In genomic region chr8:85517336-85517735, GRCm38 (mm10) we compare ENCODE assay signal across 18 mouse cellular contexts. TPM values are rescaled to one million over a fixed set of nuclear protein-coding genes. Genes with fewer than 3 reads are reported as not detected.
DNase-seq lines count a peak whose midpoint lies in the region.
"Had no signal": no experiment of that assay in that cellular context is flagged by ENCODE, and none has a peak within 500 bp of the region (broad histone marks: within the 10 kb centered on the region; RNA-seq: fewer than 3 reads in every experiment).

No protein-coding gene starts in this region.

- no peak overlapping the region for H3K27ac ChIP-seq in hindbrain, embryonic 10.5 days
- H3K27ac ChIP-seq: embryonic facial prominence, embryonic 13.5 days; heart, adult 2 months; hindbrain, postnatal 0 days had no signal

- peak; percentile 46 for DNase-seq in gastrocnemius, postnatal 25 days
- DNase-seq in gastrocnemius, postnatal 10 days: no peak
- peak; percentile 58 to 80 for DNase-seq in left cerebral cortex, adult 18-20 months (ENCODE audit: low spot score in 2 of 2)
- DNase-seq in left cerebral cortex, postnatal 4 days: no peak
- DNase-seq in left cerebral cortex, postnatal 36 days (ENCODE audit: low spot score in 2 of 2): peak; percentile 68 to 69
- no peak for DNase-seq in thymus, postnatal 14 days
- DNase-seq in hindbrain, embryonic 10.5 days (ENCODE audit: low spot score): no peak
- DNase-seq: adrenal gland, postnatal 10 days; B cell, adult 2 months; cerebellum, adult 8-10 months; kidney, adult 2 months; kidney, postnatal 14 days; liver; liver, postnatal 0 days; thymus, adult 18-20 months had no signal

- H3K9me3 ChIP-seq in hindbrain, embryonic 10.5 days: no peaks in the 10 kb centered on the region
- H3K9me3 ChIP-seq: embryonic facial prominence, embryonic 13.5 days had no signal

- intact Hi-C loops in left cerebral cortex, postnatal 4 days (cut with DNase I): no loop called here
- intact Hi-C loops in left cerebral cortex, postnatal 36 days (cut with DNase I): loop anchor here (2.0 kb wide), 1 partner anchor 25 kb away; the partner anchor contains the start of gene Gpt2

- H3K4me3 ChIP-seq in hindbrain, embryonic 10.5 days: no peak overlapping the region
- H3K4me3 ChIP-seq: embryonic facial prominence, embryonic 13.5 days; heart, adult 2 months had no signal

- no peaks in the 10 kb centered on the region for H3K27me3 ChIP-seq in hindbrain, embryonic 10.5 days (ENCODE audit: insufficient read depth, poor library complexity, severe bottlenecking)
- H3K27me3 ChIP-seq: embryonic facial prominence, embryonic 13.5 days had no signal

- H3K4me1 ChIP-seq in hindbrain, embryonic 10.5 days (replicated peaks): 0 out of 2 replicates have a peak, but pooled peaks cover 2% of the 10 kb centered on the region

- 77% methylated on average over 4 of the region's 4 CpGs for WGBS in hindbrain, embryonic 10.5 days

- peaks cover 84% of the 10 kb centered on the region for H3K36me3 ChIP-seq in hindbrain, embryonic 10.5 days

RNA-seq across cellular contexts. Expression of gene Gpt2, which starts 25.0 kb away (rescaled TPM):
- 100 to 1,000 TPM; 153 to 217 TPM for total RNA-seq in gastrocnemius, postnatal 25 days (2021)
- total RNA-seq in gastrocnemius, postnatal 10 days (2021): 10 to 100 TPM; 51.8 to 58.5 TPM
- 10 to 100 TPM; 52.6 to 58.0 TPM for total RNA-seq in left cerebral cortex, adult 18-20 months (2021)
- total RNA-seq in left cerebral cortex, postnatal 4 days (2021): 10 to 100 TPM; 40.0 to 40.9 TPM
- 10 to 100 TPM; 56.3 to 60.1 TPM for total RNA-seq in left cerebral cortex, postnatal 36 days (2021)
- polyA plus RNA-seq in hindbrain, embryonic 10.5 days (2016; fragmentation: Nextera tagmentation; extraction: Ambion mirVana): 32.2 and 35.3 TPM in 2 replicates

RNA-seq across cellular contexts. Expression of gene Dnaja2, which starts 37.8 kb away (rescaled TPM):
- 100 to 1,000 TPM; 170 to 181 TPM for total RNA-seq in gastrocnemius, postnatal 25 days (2021)
- 100 to 1,000 TPM; 168 to 183 TPM for total RNA-seq in gastrocnemius, postnatal 10 days (2021)
- 100 to 1,000 TPM; 208 to 220 TPM for total RNA-seq in left cerebral cortex, adult 18-20 months (2021)
- 100 to 1,000 TPM; 158 to 169 TPM for total RNA-seq in left cerebral cortex, postnatal 4 days (2021)
- 100 to 1,000 TPM; 179 to 197 TPM for total RNA-seq in left cerebral cortex, postnatal 36 days (2021)
- polyA plus RNA-seq in hindbrain, embryonic 10.5 days (2016; fragmentation: Nextera tagmentation; extraction: Ambion mirVana): 173 and 194 TPM in 2 replicates

Comparison
In these comparisons a context has a peak if more than half of its experiments do, and no peak if none do; other contexts are left out.
1. DNase-seq: peak in gastrocnemius, postnatal 25 days (single experiment), left cerebral cortex, adult 18-20 months (2 of 2) and left cerebral cortex, postnatal 36 days (2 of 2); none in gastrocnemius, postnatal 10 days (single experiment), left cerebral cortex, postnatal 4 days (single experiment), thymus, postnatal 14 days (single experiment) and hindbrain, embryonic 10.5 days (single experiment).